Mouse (Mus musculus) gastrocnemius, postnatal 4 days (tissue): ENCODE measurements around the gene Tldc1. TPM values are rescaled to one million over a fixed set of nuclear protein-coding genes. Genes with fewer than 3 reads are reported as not detected.

Experiments
- DNase-seq, 2 experiments: peaks; one replicate each; pipeline ENCODE4 v3.0.0; 2021 to 2022; ENCODE audit warnings: low spot score in 2 of 2, mixed read lengths in 2 of 2
- total RNA-seq, 2 experiments: library from RNA; stranded (reverse); gene quantifications; 2 replicates each; pipeline ENCODE4 v1.2.3; 2021

Gene Tldc1
- total RNA-seq, 2 experiments from 2014 or later = 6.4 to 7.8 TPM

GRCm38 (mm10) chr8:119777765-119778164, 451 bp downstream of the Tldc1 start:
- DNase-seq = no peak

- DNase-seq = no peak
These were observed 1.5 kb downstream of the Tldc1 start for GRCm38 (mm10) chr8:119776668-119777245.

DNA sequence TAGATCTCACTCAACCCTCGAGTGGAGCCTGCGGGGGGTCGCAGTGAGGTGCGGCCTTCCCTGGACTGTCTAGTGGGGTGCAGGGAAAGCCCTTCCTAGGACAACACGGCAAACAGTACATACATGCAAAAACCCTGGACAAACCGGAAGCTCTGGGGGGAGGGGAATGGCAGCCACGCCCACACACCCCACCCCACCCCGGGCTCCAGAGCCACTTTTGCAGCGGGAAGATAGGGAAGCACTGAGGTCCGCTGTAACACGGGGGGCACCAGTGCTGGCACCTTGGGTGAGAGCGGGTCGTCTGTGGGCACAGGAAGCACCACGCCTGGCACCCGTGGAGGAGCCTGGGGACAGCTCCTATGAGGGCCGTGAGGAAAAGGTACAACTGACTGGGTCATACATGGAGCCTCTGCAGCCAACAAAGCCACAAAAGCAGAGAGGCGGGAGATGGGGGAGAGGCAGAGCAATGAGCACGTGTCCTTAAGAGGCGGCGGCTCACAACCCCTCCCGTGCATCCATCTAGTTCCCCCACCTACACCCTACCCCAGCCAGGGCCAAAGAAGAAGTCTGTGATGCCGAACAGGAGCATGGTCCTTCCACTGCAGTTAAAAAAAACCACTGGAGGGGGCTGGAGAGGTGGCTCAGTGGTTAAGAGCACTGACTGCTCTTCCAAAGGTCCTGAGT, 12.3 kb downstream of the Tldc1 start:
- peak in 1 of 2 experiments; percentile 7 for DNase-seq

DNA sequence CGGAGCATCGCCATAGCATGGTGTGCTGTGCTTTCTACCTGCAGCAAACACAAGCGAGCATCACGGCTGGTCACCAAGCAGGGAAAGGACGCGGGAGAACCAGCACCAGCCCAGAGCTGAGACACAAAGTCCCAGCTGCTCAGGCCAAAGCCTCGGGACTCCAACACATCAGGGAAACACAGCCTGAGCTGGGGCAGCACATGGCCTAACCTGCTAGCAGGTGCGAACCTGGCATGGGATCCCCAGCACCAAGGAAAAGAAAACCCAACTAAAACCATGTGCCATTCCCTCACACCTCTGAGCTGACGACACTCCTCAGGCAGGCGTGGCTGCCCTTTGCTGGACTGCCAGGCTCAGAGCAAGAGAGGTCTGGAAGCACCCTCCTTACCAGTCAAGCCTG, 12.9 kb downstream of the Tldc1 start:
- peak in 1 of 2 experiments; percentile 6 for DNase-seq

GRCm38 (mm10) chr8:119762226-119763220, 15.7 kb downstream of the Tldc1 start:
- DNase-seq = no peak

DNA sequence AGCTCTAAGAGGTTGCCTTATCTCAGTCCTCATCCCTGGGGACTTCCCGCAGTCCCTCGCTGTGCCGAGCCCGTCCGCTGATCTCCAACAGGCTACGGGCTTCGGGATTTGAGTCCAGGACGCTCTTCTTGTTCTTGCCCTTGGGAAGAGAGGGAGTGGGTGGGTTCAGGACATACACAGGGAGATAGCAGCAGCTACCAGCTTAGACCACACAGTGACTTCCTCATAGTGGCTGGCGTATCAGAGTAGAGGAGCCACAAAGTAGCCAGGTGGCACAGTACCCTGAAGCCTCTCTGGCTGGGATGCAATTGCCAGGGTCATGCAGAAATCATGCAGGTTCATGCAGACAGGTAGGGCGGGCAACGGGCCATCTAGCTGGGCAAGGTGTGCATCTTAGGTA, 16.5 kb downstream of the Tldc1 start:
- no peak for DNase-seq

- DNase-seq = no peak
These were observed 21.7 kb downstream of the Tldc1 start for GRCm38 (mm10) chr8:119756538-119756937.

DNA sequence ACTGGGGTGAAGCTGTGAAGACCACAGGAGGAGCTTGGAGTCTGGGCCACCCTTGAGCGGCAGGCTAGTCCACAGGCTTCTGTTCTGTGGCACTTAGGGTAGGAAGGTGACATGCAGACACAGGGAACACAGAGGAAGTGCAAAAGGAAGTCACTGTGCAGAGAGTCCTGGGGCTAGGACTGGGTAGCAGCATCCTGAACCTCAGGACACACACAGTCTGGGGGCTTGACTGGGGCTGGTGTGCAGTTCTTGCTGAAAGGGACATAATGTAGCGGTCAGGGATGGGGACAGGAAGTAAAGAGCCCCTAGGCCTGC, 22.1 kb downstream of the Tldc1 start:
- no peak for DNase-seq

GRCm38 (mm10) chr8:119755238-119756146, 22.7 kb downstream of the Tldc1 start:
- DNase-seq = no peak

DNA sequence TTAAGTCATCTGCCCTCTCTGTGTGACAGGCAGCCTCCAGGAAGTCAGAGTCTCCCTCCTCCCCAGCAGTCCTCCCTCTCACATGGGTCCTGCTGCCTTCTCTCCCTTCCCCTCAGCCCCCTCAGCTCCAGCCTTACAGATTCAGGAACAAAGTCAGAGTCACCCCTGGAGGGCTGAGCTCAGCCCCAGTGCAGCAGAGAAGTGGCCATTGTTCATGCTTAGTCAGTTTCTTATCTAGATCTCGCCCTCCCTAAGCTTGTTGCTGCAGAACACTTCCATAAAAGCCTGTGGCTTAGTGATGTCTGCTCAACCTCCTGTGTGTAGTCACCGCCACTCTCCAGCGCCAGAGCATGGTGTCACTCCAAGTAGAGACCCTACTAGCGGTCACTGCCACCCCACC, 33.6 kb downstream of the Tldc1 start:
- no peak for DNase-seq

DNA sequence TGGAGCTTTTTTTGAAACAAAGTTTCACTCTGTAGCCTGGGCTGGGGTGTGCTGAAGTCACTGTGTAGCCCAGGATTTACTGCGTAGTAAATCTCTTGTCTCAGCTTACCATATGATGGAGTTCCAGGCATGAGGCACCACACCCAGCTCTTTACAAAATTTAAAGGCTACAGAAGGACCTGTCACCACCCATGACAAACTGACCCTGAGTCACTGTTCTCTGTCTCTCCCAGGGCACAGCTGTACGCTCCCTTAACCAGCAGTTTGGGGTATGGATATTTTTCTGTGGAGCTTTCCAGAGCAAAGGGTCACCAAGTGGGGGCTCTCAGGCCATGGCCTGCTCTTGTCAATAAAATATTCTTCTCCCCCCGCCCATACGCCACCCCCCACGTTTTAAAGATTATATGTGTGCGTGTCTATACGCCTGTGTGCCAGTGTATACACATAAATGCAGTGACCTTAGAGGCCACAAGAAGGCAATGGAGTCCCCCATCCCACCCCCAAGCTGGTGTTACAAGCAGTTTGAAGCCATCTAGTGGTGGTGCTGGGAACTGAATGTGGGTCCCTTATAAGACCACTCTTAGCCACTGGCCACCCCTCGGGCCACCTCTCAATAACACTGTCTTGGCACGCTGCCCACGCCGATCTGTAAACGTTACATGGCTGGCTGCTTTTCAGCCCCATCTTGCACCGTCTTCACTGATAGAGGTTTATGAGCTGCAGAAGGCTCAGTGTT, 34.8 kb downstream of the Tldc1 start:
- DNase-seq = peak; percentile 29 to 51

GRCm38 (mm10) chr8:119742409-119742808, 35.8 kb downstream of the Tldc1 start:
- no peak for DNase-seq

DNA sequence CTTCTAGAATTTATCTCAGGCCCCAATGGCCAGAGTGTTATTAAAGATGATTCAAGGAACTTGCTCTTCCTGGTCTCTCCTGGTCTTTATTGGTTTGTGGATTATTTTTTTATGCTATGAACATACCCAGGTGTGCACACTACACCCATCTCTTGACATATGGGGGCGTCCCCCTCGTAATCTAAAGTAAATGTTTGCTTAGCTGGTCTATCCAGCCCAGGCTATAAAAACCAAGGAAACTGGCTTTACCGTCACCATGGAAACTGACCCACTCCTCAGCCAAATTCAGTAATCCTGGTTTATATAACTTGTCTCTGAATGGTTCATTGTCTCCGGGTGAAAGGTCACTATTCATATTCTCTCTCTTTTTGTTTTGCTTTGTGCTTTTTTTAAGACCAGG, 37.6 kb downstream of the Tldc1 start:
- DNase-seq = no peak

- no peak for DNase-seq
These were observed 39.9 kb downstream of the Tldc1 start for GRCm38 (mm10) chr8:119738129-119738907.

GRCm38 (mm10) chr8:119737093-119737900, 40.9 kb downstream of the Tldc1 start:
- DNase-seq = no peak

DNA sequence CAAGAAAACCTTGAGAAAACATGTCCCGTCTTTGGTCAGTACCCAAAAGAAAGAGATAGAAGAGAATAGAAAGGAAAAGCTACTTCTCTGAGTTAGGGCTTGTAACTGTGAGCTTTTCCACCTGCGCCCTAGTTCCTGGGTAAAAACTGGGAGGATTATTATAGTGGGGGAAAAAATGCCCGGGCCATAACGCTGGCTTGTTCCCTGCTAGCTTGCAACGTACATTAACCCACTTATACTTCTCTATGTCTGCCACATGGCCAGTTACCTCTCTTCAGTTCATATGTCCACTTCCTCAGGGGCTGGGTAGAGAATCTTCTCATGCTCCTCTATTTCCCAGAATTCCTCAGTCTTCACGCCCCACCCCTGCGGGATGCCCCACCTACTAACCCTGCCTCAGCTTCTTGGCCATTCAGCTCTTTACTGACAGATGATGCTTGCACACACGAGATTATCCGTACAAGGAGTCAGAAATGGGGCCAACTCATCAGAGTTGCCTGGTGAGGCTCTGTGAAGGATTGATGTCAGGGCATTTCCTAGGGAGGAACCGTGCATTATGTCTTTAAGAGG, 41.8 kb downstream of the Tldc1 start:
- DNase-seq = no peak

GRCm38 (mm10) chr8:119732072-119732471, 46.1 kb downstream of the Tldc1 start:
- DNase-seq = no peak

DNA sequence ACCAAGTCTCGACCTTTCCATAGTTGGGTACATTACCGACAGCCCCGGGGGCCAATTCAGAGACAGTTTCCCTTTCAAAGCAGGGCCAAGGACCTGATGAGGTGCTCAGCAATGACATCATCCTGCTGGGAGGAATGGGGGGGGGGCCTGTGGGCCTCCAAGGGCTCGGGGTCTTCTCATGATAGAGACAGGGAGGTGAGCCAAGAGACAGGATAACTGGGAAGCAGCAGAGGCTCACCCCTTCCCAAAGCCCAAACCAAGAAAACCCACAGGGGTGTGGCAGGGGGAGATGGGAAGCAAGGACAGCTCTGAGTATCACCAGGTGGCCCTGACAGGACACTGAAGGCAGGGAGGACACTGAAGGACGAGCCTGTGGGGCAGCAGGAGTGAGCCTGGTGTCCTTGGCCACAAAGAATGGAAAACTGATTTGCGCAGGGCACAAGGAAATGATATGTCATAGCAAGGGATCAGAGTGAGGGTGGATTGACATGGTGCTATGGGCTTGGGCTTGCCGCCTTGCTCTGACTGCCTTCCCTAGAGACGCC, 49.8 kb downstream of the Tldc1 start:
- no peak for DNase-seq
